Mouse (Mus musculus) intestine, embryonic 14.5 days (tissue): ENCODE data around the gene Optn. TPM values are rescaled to one million over a fixed set of nuclear protein-coding genes. Genes with fewer than 3 reads are reported as not detected.
A peak's percentile ranks its signal among the peaks of the same experiment; 100 is the strongest.
"Not testable (repeated sequence)": the region's sequence is repeated elsewhere in the genome, so short reads cannot be mapped to it uniquely, and the experiment has no call there.

ENCODE experiments used
- ATAC-seq: fragments of 200-750 bp; cut with Nextera tagmentation; replicated peaks from 2 replicates; pipeline ENCODE4 v1.8.0; 2017; ENCODE audit warnings: low read depth, moderate number of reproducible peaks, moderate TSS enrichment, moderate library complexity; ENCODE audit not compliant: low FRiP score, low TSS enrichment
- DNase-seq: peaks from one replicate; pipeline ENCODE4 v3.0.0-alpha.2; 2018; ENCODE audit warnings: low spot score
- H3K27ac ChIP-seq: fragments of 300-500 bp; sonication (generic); 2 replicates; pipeline ENCODE4 v1.5.1; 2014; ENCODE audit warnings: low read depth, mild to moderate bottlenecking, control low read depth
- H3K27me3 ChIP-seq: fragments of 300-500 bp; sonication (generic); replicated peaks from 2 replicates; pipeline ENCODE4 v1.6.1; 2014; ENCODE audit warnings: low read length, control low read depth; ENCODE audit not compliant: control insufficient read depth, insufficient read depth
- H3K36me3 ChIP-seq: fragments of 300-500 bp; sonication (generic); 2 replicates; pipeline ENCODE4 v1.6.1; 2014; ENCODE audit warnings: low read length, control low read depth; ENCODE audit not compliant: control insufficient read depth, insufficient read depth
- H3K4me1 ChIP-seq: fragments of 300-500 bp; sonication (generic); replicated peaks from 2 replicates; pipeline ENCODE4 v1.6.1; 2014; ENCODE audit warnings: low read length, control low read depth, mixed read lengths; ENCODE audit not compliant: control insufficient read depth, insufficient read depth
- H3K4me2 ChIP-seq: fragments of 300-500 bp; sonication (generic); 2 replicates; pipeline ENCODE4 v1.6.1; 2014; ENCODE audit warnings: low read length
- H3K4me3 ChIP-seq: fragments of 300-500 bp; sonication (generic); 2 replicates; pipeline ENCODE4 v1.5.1; 2014; ENCODE audit warnings: low read depth, low read length, control low read depth, mixed read lengths
- H3K9ac ChIP-seq: fragments of 300-500 bp; sonication (generic); 2 replicates; pipeline ENCODE4 v1.6.1; 2014; ENCODE audit warnings: mild to moderate bottlenecking, low read length
- H3K9me3 ChIP-seq: fragments of 300-500 bp; sonication (generic); 2 replicates; pipeline ENCODE4 v1.6.1; 2016; ENCODE audit warnings: low read length, control low read depth; ENCODE audit not compliant: control insufficient read depth
- WGBS: fragments of 180-500 bp; shearing (Covaris S2); extraction: QIAGEN DNeasy Blood & Tissue Kit; methylation state at CpG from one replicate; pipeline ENCODE4 v1.1.7; 2014; 5-methylcytosine and 5-hydroxymethylcytosine counted together
- polyA plus RNA-seq: library from polyadenylated mRNA; unstranded; fragments of >200 nt; fragmentation: Nextera tagmentation; extraction: Ambion mirVana; gene quantifications from 2 replicates; pipeline ENCODE4 v1.2.1, GENCODE M21; 2014

Gene Optn
- polyA plus RNA-seq, 1 experiment from 2014 or later = 7.3 TPM

DNA sequence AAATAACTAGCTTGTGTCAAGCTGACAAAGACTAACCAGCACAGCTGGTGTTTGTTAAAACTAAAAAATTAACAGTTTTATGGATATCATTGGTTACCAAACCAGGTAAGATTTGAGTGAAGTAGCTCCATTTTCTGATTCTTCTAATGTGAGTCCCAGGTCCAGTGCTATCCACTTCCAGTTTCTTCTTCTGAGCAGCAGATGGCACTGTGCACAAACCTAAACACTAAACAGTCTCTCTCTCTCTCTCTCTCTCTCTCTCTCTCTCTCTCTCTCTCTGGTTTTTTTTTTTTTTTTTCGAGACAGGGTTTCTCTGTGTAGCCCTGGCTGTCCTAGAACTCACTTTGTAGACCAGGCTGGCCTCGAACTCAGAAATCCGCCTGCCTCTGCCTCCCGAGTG lies 26.5 kb upstream of the Optn start:
- H3K4me3 ChIP-seq, DNase-seq, H3K9me3 ChIP-seq, H3K27ac ChIP-seq, H3K4me1 ChIP-seq, H3K36me3 ChIP-seq, ATAC-seq, H3K4me2 ChIP-seq, H3K9ac ChIP-seq, H3K27me3 ChIP-seq: not testable (repeated sequence)
- WGBS = 63% methylated on average over 4 of the region's 4 CpGs

DNA sequence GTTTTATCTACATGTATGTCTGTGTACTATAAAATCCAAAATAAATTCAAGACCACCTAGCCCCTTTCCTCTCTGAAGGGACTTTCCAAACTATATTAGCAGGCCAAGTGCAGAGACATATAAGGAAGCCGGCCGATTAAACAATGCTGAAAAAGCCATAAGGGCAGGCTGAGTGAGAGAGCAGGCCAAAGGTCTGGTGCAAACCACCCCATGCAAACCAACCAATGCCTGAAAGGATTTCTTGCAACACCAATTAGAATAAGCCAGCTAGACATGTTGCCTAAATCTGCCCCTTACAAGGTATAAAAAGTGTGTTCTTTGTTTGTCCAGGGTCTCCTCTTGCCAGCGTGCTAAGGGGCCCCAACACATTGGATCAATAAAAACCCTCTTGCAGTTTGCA lies 23.8 kb upstream of the Optn start:
- no peak overlapping the region for H3K4me3 ChIP-seq
- H3K27me3 ChIP-seq = no peaks in the 10 kb centered on the region
- H3K4me2 ChIP-seq = no peak overlapping the region
- ATAC-seq (no peak), DNase-seq (no peak)
- no peak overlapping the region for H3K9ac ChIP-seq
- H3K27ac ChIP-seq = no peak overlapping the region
- no peaks in the 10 kb centered on the region for H3K36me3 ChIP-seq
- 0 out of 2 replicates have a peak, but pooled peaks cover 2% of the 10 kb centered on the region for H3K9me3 ChIP-seq
- H3K4me1 ChIP-seq = no peaks in the 10 kb centered on the region
- WGBS = 87% methylated on average over 3 of the region's 3 CpGs

DNA sequence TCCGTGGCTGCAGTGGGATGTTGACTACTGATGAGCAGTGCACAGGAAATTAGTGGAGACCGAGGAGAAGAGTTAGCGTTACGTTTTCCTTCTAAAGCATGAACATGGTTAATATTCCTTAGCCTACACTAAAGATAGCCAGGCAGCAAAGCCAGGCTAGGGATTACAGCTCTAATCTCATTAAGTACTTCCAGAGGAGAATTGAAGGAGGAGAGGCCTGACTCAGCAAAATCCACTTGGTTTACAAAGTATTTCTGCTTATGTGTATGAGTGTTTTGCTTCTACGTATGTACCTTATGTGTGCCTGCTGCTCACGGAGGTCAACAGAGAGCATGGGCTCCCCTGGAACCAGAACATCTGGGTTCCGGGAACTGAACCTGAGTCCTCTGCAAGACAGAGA lies 19.9 kb upstream of the Optn start:
- Histone ChIP-seq H3K4me2 (no peak overlapping the region), H3K4me1 (no peaks in the 10 kb centered on the region), H3K27ac (no peak overlapping the region), H3K36me3 (no peaks in the 10 kb centered on the region), H3K27me3 (no peaks in the 10 kb centered on the region), H3K9me3 (0 out of 2 replicates have a peak, but pooled peaks cover 2% of the 10 kb centered on the region), H3K4me3 (no peak overlapping the region), H3K9ac (no peak overlapping the region)
- ATAC-seq (no peak), DNase-seq (no peak)
- 92% methylated on average over 7 of the region's 7 CpGs for WGBS

DNA sequence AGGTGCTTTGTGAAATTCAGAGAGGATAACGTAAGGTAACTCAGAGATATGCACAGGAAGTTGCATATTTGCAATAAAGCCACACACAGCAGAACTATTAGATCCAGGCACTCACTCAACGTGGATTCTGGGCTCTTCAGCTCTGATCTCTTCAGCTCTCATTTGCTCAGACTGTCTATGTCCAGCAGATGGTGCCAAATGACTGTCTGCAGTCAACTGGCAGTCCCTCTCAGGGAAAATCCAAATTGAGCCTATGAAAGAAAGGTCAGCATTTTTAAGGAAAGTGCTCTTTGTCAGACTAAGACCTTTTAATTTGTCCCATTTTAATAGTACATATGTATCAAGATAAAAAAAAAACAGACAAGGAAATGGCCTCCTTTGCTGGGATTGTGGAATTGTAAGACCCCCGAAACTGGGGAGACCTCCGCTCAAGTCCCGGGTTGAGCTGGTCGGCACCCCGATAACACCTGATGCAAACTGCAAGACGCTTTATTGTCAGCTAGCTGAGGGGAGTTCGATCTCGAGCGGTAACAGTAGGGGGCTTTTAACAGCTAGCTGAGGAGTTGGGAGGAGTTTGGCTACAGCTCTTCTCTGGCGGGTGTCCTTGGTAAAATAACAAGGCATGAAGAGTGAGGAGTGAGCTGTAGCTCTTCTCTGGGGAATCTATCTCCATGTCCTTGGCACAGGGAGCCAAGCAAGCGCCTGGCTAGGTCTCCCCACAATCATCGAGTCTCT lies 16.4 kb upstream of the Optn start:
- Histone ChIP-seq H3K36me3 (no peaks in the 10 kb centered on the region), H3K4me3 (peak overlapping the region; percentile 26), H3K4me2 (peak overlapping the region; percentile 55), H3K4me1 (no peaks in the 10 kb centered on the region), H3K27ac (no peak overlapping the region), H3K9me3 (0 out of 2 replicates have a peak, but pooled peaks cover 2% of the 10 kb centered on the region), H3K9ac (peak overlapping the region; percentile 41; the same call in 1 of the 2 replicates), H3K27me3 (no peaks in the 10 kb centered on the region)
- no peak; the same call in 1 of the 2 replicates for ATAC-seq
- 6% methylated on average over 14 of the region's 14 CpGs for WGBS
- DNase-seq = peak; percentile 72

DNA sequence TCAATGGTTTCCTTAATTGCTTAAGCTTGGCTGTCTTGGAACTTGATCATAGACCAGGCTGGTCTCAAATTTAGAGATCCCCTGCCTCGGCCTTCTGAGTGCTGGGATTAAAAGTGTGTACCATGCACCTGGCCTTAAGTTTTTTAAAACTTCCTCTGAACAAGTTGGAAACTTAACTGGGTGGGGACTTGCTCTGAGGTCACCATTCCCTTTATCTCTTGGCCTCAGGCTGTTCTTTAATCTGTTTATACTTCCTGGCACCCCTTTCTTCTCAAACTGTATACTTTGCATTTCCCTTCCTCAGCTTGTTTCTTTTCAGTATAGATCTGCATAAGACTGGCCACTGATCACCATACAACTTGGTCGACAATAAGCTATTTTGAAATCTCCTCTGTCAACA lies 14.1 kb upstream of the Optn start:
- H3K9ac ChIP-seq = no peak overlapping the region
- DNase-seq (no peak), ATAC-seq (no peak)
- H3K27me3 ChIP-seq = no peaks in the 10 kb centered on the region
- no peak overlapping the region for H3K4me3 ChIP-seq
- H3K4me2 ChIP-seq = no peak overlapping the region
- H3K27ac ChIP-seq = no peak overlapping the region
- no peaks in the 10 kb centered on the region for H3K9me3 ChIP-seq
- 78% methylated on average over 2 of the region's 2 CpGs for WGBS
- no peaks in the 10 kb centered on the region for H3K36me3 ChIP-seq
- H3K4me1 ChIP-seq = no peaks in the 10 kb centered on the region

DNA sequence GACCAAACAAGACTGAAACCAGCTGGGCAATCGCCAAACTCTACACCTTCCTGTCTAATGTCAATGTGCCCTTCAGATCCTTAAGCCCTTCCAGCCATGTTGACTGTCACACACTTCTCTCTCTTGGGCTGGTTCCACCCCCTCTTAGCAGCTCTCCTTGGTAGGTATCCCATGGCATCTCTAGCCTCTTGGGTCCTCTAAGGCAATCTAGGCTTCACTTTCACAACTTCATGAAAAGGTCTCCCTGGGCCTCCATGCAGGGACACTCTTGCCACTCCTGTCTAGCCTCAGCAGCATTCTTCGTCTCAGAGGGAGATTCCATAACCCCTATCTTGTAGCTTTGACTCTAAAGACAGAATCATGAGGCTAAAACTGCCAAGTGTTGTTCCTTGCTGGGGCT lies 13.6 kb upstream of the Optn start:
- H3K36me3 ChIP-seq = no peaks in the 10 kb centered on the region
- H3K4me3 ChIP-seq = no peak overlapping the region
- no peaks in the 10 kb centered on the region for H3K9me3 ChIP-seq
- no peak overlapping the region for H3K9ac ChIP-seq
- H3K4me1 ChIP-seq = no peaks in the 10 kb centered on the region
- H3K4me2 ChIP-seq = no peak overlapping the region
- H3K27me3 ChIP-seq = no peaks in the 10 kb centered on the region
- ATAC-seq (no peak), DNase-seq (no peak)
- 74% methylated on average over 2 of the region's 2 CpGs for WGBS
- H3K27ac ChIP-seq = no peak overlapping the region

DNA sequence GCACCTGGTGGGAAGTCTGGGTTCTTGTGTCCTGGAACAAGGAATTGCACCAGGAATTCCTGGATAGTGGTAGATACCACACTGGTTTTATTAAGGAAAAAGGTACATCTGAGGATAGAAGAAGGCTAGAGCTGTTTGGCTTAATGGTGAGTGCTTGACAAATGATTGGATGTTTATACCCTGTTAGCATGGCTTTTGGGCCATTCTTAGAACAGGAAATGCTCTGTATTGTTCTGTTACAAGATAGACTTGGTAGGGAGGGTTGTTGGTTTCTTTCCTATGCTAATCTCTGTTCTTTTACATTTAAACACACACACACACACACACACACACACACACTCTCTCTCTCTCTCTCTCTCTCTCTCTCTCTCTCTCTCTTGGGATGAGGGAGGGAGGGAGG lies 12.0 kb upstream of the Optn start:
- Histone ChIP-seq H3K9me3 (no peaks in the 10 kb centered on the region), H3K4me2 (no peak overlapping the region), H3K4me3 (no peak overlapping the region), H3K27ac (no peak overlapping the region), H3K27me3 (no peaks in the 10 kb centered on the region), H3K9ac (no peak overlapping the region), H3K36me3 (no peaks in the 10 kb centered on the region), H3K4me1 (no peaks in the 10 kb centered on the region)
- DNase-seq (no peak), ATAC-seq (no peak)

DNA sequence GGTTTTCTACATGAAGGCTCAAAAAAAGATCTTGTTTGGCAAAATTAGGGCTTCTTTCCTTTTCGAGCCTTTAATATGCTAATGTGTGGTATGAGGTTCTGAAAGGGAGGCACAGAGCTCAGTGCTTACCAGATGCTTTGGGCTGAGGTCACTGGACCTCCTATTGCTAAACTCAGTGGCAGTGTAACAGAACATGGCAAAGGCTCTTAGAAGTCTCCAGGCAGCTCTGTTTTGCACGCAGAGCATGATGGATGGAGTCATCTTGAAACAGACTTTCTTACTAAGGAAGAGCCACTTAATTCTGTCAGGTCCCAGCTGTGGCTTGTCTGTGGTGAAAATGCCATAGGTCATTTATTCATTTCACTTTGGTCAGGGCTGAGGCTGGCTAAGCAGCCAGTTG lies 11.6 kb upstream of the Optn start:
- H3K9ac ChIP-seq = no peak overlapping the region
- no peaks in the 10 kb centered on the region for H3K36me3 ChIP-seq
- 56% methylated on average over 2 of the region's 2 CpGs for WGBS
- no peaks in the 10 kb centered on the region for H3K9me3 ChIP-seq
- no peaks in the 10 kb centered on the region for H3K27me3 ChIP-seq
- no peaks in the 10 kb centered on the region for H3K4me1 ChIP-seq
- H3K27ac ChIP-seq = no peak overlapping the region
- H3K4me2 ChIP-seq = no peak overlapping the region
- H3K4me3 ChIP-seq = no peak overlapping the region
- ATAC-seq = no peak
- DNase-seq = no peak

DNA sequence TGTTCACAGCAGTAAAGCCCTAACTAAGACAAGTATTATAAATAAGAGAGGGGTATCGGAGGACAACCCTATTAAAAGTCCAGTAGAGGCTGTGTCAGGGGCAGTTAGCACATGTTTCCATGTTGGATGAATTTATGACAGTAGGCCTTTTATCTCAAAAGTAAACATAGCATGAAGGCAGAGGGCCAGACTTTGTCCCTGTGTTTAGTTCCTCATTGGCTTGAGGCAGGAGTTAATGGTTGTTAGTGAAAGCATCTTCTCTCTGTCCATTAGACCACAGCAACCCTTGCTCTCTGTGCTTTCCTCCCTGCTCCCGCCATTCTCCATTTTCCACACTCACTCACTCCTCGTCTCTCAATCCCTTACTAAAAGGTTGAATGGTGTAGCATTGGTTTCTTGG lies 9.9 kb upstream of the Optn start:
- 82% methylated on average over 3 of the region's 3 CpGs for WGBS
- ATAC-seq = no peak

More for the DNA sequence above, 9.9 kb upstream of the Optn start:
- 0 out of 2 replicates have a peak, but pooled peaks cover 5% of the 10 kb centered on the region for H3K9me3 ChIP-seq
- no peaks in the 10 kb centered on the region for H3K27me3 ChIP-seq
- no peak for DNase-seq
- H3K4me1 ChIP-seq = no peaks in the 10 kb centered on the region
- H3K27ac ChIP-seq = no peak overlapping the region
- H3K36me3 ChIP-seq = no peaks in the 10 kb centered on the region
- H3K9ac ChIP-seq = no peak overlapping the region
- H3K4me2 ChIP-seq = no peak overlapping the region
- no peak overlapping the region for H3K4me3 ChIP-seq
